Mouse (Mus musculus): ENCODE measurements around the gene Egf.

DNA sequence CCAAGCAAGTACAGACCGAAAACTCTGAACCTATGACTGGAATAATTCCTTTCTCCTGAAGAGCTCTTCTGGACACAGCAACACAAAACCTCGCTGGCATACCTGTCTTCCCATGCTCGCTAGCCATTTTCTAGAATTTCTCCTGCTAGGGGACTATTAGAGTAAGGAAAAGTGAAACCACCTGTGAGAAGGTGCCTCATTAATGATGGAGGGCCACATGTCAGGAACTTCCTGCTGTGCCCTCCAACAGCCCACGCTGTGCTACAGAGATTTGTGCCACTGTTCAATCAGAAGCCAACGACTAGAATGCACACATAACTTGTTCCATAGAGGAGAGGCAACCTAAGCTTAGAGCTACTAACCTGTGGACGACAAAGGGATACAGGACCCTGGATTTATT, 12.3 kb downstream of the Egf start:
- TF ChIP-seq CTCF (IDR thresholded peaks at IDR 0.05; ENCODE audit: control insufficient read depth, insufficient read depth, insufficient read length) (no peak), CEBPB (IDR thresholded peaks at IDR 0.05; ENCODE audit: low read depth) (no peak)
